Mouse (Mus musculus) lung, adult 2 months (tissue): Measurements from ENCODE around the gene Zp1.

Experiments used
- CTCF ChIP-seq: fragments of 200-500 bp; IDR thresholded peaks from 2 replicates; pipeline ENCODE4 v1.5.1; 2011; ENCODE audit warnings: mild to moderate bottlenecking, low read length, control low read depth; ENCODE audit not compliant: insufficient read depth
- POLR2A ChIP-seq: fragments of 200-500 bp; IDR thresholded peaks from 2 replicates; pipeline ENCODE4 v1.6.1; 2011; ENCODE audit warnings: low read depth, mild to moderate bottlenecking, control low read depth, low read length, borderline replicate concordance; ENCODE audit errors: extremely low read depth

DNA sequence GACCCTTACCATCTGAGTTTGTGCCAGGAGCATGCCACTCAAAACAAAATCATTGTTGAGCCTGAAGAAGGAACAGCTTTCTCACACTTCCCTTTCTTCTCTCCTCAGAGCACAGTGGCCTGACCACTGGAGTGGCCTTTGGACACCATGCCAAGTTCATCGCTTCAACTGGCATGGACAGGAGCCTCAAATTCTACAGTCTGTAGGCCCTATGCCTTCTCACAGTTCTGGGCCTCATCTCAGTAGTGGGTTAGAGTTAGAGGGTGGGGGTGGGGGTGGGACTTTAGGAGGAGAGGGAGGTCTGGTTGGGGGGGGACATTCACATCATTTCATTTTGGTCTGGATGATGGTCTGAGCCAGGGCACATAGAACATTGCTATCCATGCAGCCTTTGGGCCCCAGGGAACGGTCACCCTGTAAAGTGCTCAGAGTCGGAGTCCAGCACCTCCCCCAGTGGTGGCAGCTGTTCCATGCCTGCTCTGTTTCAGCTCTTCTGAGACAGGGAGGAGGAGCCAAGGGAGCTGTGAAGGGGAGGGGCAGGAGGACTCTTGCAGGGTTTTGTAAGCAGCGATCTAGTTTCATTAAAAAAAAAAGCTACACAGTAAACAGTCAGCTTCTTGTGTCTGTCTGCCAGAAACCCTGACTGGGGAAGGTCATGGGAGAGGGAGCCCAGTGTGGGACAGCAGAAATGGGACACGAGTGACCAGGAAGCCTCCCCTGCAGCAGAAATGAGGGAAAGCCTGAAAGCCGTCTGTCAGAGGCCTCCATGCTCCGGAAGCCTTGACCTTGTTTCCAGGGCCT is 15.3 kb downstream of the Zp1 start:
- TF ChIP-seq POLR2A (no peak), CTCF (no peak)
